Mouse (Mus musculus) lung, embryonic 14.5 days (tissue): ENCODE data around the gene Aprt. TPM values are rescaled to one million over a fixed set of nuclear protein-coding genes. Genes with fewer than 3 reads are reported as not detected.
A peak's percentile ranks its signal among the peaks of the same experiment; 100 is the strongest.

Experiments used
- ATAC-seq: fragments of 200-750 bp; cut with Nextera tagmentation; 2 replicates; pipeline ENCODE4 v1.8.0; 2017; ENCODE audit warnings: mild to moderate bottlenecking, moderate TSS enrichment, moderate library complexity; ENCODE audit not compliant: insufficient read depth
- DNase-seq: peaks from one replicate; pipeline ENCODE4 v3.0.0-alpha.2; 2015
- H3K27ac ChIP-seq: fragments of 300-500 bp; sonication (generic); 2 replicates; pipeline ENCODE4 v1.5.1; 2014; ENCODE audit warnings: low read depth, mild to moderate bottlenecking, moderate library complexity
- H3K27me3 ChIP-seq: fragments of 300-500 bp; sonication (generic); 2 replicates; pipeline ENCODE4 v1.6.1; 2014; ENCODE audit warnings: low read length, control low read depth; ENCODE audit not compliant: insufficient read depth
- H3K36me3 ChIP-seq: fragments of 300-500 bp; sonication (generic); 2 replicates; pipeline ENCODE4 v1.6.1; 2014; ENCODE audit warnings: control low read depth; ENCODE audit not compliant: insufficient read depth
- H3K4me1 ChIP-seq: fragments of 300-500 bp; sonication (generic); 2 replicates; pipeline ENCODE4 v1.6.1; 2014; ENCODE audit warnings: antibody characterized with exemption, control low read depth; ENCODE audit not compliant: insufficient read depth
- H3K4me2 ChIP-seq: fragments of 300-500 bp; sonication (generic); 2 replicates; pipeline ENCODE4 v1.6.1; 2014; ENCODE audit warnings: mild to moderate bottlenecking
- H3K4me3 ChIP-seq: fragments of 300-500 bp; sonication (generic); 2 replicates; pipeline ENCODE4 v1.5.1; 2014; ENCODE audit warnings: low read depth, low read length
- H3K9ac ChIP-seq: fragments of 300-500 bp; sonication (generic); 2 replicates; pipeline ENCODE4 v1.6.1; 2014
- H3K9me3 ChIP-seq: fragments of 300-500 bp; sonication (generic); 2 replicates; pipeline ENCODE4 v1.6.1; 2016; ENCODE audit warnings: low read depth, low read length, control low read depth
- CTCF ChIP-seq: IDR thresholded peaks from 2 replicates; pipeline ENCODE4 v1.5.1; 2016; ENCODE audit warnings: antibody characterized with exemption, low read depth
- WGBS: fragments of 180-500 bp; shearing (Covaris S2); extraction: QIAGEN DNeasy Blood & Tissue Kit; methylation state at CpG from one replicate; pipeline ENCODE4 v1.1.7; 2014; 5-methylcytosine and 5-hydroxymethylcytosine counted together
- polyA plus RNA-seq: library from polyadenylated mRNA; unstranded; fragments of >200 nt; fragmentation: Nextera tagmentation; extraction: Ambion mirVana; gene quantifications from 2 replicates; pipeline ENCODE4 v1.2.1, GENCODE M21; 2014

The Aprt gene
- polyA plus RNA-seq, 1 experiment from 2014 or later = 366 TPM

DNA sequence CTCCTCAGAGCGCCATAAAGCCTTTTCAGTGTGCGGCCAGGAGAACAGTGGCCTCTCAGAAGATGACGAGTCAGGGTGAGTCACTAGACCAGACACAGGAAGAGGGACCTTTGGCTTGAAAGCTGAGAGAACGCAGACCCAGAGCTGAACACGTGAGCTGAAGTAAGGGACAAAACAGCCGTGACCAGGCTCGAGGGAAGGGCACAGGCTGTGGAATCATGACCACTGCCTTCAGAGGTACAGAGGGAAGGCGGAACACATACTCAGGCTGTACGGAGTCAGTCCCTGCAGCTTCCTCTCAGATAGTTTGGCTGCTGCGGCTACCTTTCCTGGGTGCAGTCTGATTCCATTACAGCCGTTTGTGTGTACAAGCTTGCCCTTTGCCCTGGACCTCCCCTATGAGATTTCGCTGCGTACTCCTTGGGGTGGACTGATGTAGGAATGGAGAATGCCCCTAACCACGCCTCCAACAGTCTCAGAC, 8.7 kb upstream of the Aprt start:
- TF ChIP-seq CTCF = no peak
- no peak overlapping the region for H3K27ac ChIP-seq
- WGBS = 26% methylated on average over 14 of the region's 14 CpGs

DNA sequence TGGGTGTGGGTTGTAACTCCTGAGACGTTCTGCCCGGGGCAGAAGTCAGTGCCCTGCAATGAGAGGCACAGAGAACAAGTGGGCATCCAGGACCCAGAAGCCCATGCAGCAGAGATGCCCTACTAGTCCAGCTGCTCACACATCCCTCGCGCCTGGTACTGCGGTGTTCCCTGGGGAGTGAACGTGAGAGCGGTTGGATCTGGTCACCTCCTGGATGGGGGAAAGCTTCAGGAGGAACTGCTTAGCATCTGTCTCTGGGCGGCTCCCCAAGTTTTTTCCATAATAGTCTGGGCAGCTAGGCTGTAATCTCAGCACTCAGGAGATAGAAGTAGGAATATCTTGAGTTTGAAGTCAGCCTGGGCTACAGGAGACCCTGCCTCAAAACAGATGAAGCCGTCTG, 8.3 kb upstream of the Aprt start:
- no peaks in the 10 kb centered on the region for H3K36me3 ChIP-seq
- no peaks in the 10 kb centered on the region for H3K9me3 ChIP-seq
- ATAC-seq (no peak), DNase-seq (no peak)
- H3K4me3 ChIP-seq = no peak overlapping the region
- WGBS = 79% methylated on average over 9 of the region's 9 CpGs
- no peaks in the 10 kb centered on the region for H3K4me1 ChIP-seq
- no peak for TF ChIP-seq CTCF
- H3K9ac ChIP-seq = no peak overlapping the region
- H3K27me3 ChIP-seq = no peaks in the 10 kb centered on the region
- H3K4me2 ChIP-seq = no peak overlapping the region
- no peak overlapping the region for H3K27ac ChIP-seq

More for the DNA sequence above, 8.7 kb upstream of the Aprt start:
- Histone ChIP-seq H3K4me3 (no peak overlapping the region), H3K9me3 (no peaks in the 10 kb centered on the region), H3K36me3 (no peaks in the 10 kb centered on the region), H3K27me3 (no peaks in the 10 kb centered on the region), H3K4me2 (no peak overlapping the region), H3K4me1 (no peaks in the 10 kb centered on the region), H3K9ac (no peak overlapping the region)
- ATAC-seq = no peak
- no peak for DNase-seq

DNA sequence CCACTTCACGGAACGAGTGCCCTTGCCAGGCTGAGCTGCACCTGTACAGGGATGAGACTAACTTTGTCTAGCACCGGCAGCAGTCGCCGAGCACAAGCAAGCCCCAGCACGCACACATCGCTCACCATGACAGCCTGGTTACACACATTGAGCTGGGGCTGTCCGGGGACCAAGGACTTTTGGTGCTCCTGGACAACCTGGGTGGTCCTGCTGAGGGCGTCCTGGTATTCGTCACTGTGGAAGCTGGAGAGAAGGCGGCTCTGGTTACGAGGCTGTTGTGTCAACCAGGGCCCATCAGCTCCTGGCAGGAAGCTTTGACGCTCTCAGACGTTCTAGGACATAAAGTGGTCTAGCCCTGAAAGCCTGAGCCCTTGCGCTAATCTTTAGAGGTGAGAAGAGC, 4.2 kb upstream of the Aprt start:
- ATAC-seq = no peak
- no peak for TF ChIP-seq CTCF
- Histone ChIP-seq H3K4me1 (peaks cover 4% of the 10 kb centered on the region), H3K36me3 (no peaks in the 10 kb centered on the region), H3K9ac (no peak overlapping the region), H3K27ac (no peak overlapping the region), H3K9me3 (no peaks in the 10 kb centered on the region), H3K4me3 (no peak overlapping the region), H3K4me2 (no peak overlapping the region), H3K27me3 (no peaks in the 10 kb centered on the region)
- 16% methylated on average over 15 of the region's 15 CpGs for WGBS
- no peak for DNase-seq

DNA sequence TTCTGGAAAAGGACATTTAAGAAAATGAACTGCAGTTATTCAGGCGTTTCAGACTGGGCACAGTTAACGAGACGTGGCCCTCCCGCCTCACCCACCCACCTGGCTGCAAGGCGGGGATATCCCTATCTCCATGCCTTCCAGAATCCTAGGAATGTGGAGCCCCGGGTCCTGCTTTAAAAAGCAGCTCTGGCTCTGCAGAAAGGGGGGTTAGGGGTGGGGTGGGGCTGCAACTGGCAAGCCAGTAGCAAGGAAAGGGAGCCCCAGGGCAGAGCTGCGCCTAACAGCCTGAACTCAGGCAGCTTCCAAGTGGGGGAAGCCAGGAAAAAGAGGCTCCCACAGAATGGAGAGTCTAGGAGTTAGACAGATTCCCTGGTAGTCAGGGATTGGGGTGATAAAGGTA, 2.5 kb upstream of the Aprt start:
- H3K9ac ChIP-seq = no peak overlapping the region
- H3K4me1 ChIP-seq = peaks cover 9% of the 10 kb centered on the region
- no peaks in the 10 kb centered on the region for H3K27me3 ChIP-seq
- H3K27ac ChIP-seq = peak overlapping the region; percentile 58
- 27% methylated on average over 7 of the region's 7 CpGs for WGBS
- DNase-seq = peak; percentile 50
- no peak overlapping the region for H3K4me2 ChIP-seq
- 0 out of 2 replicates have a peak, but pooled peaks have one; percentile 7 for ATAC-seq
- H3K9me3 ChIP-seq = no peaks in the 10 kb centered on the region
- H3K36me3 ChIP-seq = peaks cover 7% of the 10 kb centered on the region; the same call in 1 of the 2 replicates
- TF ChIP-seq CTCF = no peak
- H3K4me3 ChIP-seq = no peak overlapping the region

DNA sequence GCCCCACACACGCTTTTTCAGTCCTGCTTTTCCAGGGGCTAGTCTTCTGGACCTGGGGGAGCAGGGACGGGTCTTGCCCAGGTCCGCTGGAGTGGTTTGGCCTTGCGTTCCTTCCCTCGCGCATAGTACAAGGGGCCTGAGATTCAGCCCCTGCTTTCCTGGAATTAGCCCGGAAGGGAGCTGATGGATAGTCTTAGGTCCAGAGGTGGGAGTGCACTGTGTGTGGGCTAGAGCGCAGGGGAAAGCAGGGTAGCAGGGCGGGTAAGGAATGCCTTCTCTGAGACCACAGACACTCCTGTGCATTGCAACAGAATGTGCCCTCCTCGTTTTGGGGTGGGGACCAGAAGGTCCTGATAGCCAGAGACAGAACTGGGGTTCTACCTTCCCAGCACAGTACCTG, 407 bp upstream of the Aprt start:
- WGBS = 13% methylated on average over 10 of the region's 10 CpGs
- Histone ChIP-seq H3K36me3 (peaks cover 27% of the 10 kb centered on the region), H3K27ac (peak overlapping the region; percentile 26; the same call in 1 of the 2 replicates), H3K9me3 (no peaks in the 10 kb centered on the region), H3K27me3 (no peaks in the 10 kb centered on the region), H3K9ac (peak overlapping the region; percentile 91; the same call in 1 of the 2 replicates), H3K4me3 (peak overlapping the region; percentile 75), H3K4me2 (peak overlapping the region; percentile 82), H3K4me1 (peaks cover 9% of the 10 kb centered on the region)
- ATAC-seq (peak; percentile 42), DNase-seq (no peak)
- TF ChIP-seq CTCF = no peak

DNA sequence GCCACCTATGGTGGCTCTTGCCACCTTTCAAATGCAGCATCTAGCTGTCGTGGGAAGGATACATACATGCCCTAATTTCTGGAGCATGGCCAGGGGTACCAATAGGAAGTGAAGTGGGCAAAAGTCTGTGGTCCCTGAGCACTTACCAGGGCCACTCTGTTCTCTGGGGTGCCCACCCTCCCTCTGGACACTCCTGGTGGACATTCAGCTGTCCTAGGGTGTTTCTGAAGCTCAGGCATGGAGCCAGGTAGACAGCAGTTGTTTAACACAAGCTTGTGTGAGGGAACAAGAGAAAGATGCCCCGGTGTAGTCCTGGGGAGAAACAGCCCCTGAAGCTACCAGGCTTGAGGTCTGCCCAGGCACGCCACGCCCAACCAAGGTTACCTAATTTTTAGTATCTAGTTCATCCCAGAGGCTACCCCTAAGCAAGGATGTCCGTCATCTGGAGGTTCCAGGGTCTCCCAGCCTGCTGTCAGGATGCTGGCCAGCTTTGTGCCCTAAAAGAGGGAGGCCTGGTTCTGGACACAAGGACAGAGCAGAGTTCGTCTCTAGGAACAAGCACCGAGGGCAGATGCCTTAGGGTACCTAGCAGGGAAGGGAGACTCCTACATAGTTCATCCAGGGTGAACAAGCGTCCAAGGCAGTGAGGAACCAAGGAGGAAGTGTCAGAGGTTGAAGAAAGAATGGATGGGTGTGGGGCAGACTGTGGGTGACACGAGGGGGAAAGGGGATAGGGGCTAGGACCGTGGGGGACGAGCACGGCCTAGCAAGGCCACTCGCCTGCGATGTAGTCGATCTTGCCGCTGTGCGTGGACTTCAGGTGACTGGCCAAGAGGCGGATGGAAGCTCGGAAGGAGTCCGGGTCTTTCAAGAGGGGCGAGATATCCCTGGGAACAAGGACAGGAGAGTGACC, 718 bp downstream of the Aprt start:
- 13% methylated on average over 21 of the region's 21 CpGs for WGBS
- TF ChIP-seq CTCF = no peak

DNA sequence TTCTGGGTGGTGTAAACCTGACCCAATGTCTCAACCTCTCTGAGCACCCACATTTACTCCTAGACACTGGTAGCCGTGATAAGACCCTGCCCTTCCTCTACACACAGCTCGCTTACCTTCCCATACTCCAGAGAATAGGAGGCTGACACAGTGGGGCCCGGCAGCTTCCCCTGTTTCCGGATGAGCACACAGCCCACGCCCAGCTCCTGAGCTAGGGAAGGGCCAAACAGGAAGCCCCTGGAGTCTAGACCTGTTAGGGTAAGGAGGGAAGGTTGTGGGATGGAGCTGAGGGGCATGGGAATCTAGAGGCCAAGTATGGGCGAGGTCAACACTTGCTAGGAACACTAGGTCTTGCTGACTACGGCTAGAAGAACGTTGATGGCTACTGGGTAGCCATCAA, 1.4 kb downstream of the Aprt start:
- H3K4me2 ChIP-seq = peak overlapping the region; percentile 82
- H3K9ac ChIP-seq = peak overlapping the region; percentile 91
- H3K9me3 ChIP-seq = no peaks in the 10 kb centered on the region
- H3K27me3 ChIP-seq = no peaks in the 10 kb centered on the region
- H3K4me1 ChIP-seq = peaks cover 9% of the 10 kb centered on the region
- DNase-seq = no peak
- peak overlapping the region; percentile 75 for H3K4me3 ChIP-seq
- WGBS = 55% methylated on average over 8 of the region's 8 CpGs
- H3K36me3 ChIP-seq = peaks cover 45% of the 10 kb centered on the region
- ATAC-seq = no peak
- TF ChIP-seq CTCF = no peak
- no peak overlapping the region for H3K27ac ChIP-seq

More for the DNA sequence above, 718 bp downstream of the Aprt start:
- H3K9me3 ChIP-seq = no peaks in the 10 kb centered on the region
- peak overlapping the region; percentile 75 for H3K4me3 ChIP-seq
- H3K36me3 ChIP-seq = peaks cover 38% of the 10 kb centered on the region
- DNase-seq (no peak), ATAC-seq (peak; percentile 13; the same call in 1 of the 2 replicates)
- H3K27me3 ChIP-seq = no peaks in the 10 kb centered on the region
- H3K4me1 ChIP-seq = peaks cover 9% of the 10 kb centered on the region
- peak overlapping the region; percentile 82 for H3K4me2 ChIP-seq
- H3K9ac ChIP-seq = peak overlapping the region; percentile 91
- peak overlapping the region; percentile 77 for H3K27ac ChIP-seq
